Mouse (Mus musculus) heart, embryonic 15.5 days (tissue): Measurements from ENCODE around the gene Hacd2. TPM values are rescaled to one million over a fixed set of nuclear protein-coding genes. Genes with fewer than 3 reads are reported as not detected.

Experiments used
- ATAC-seq: fragments of 200-750 bp; cut with Nextera tagmentation; replicated peaks from 2 replicates; pipeline ENCODE4 v1.8.0; 2017; ENCODE audit warnings: low read depth, moderate TSS enrichment; ENCODE audit not compliant: insufficient number of reproducible peaks, insufficient read depth, low FRiP score
- H3K27ac ChIP-seq: fragments of 300-500 bp; sonication (generic); 2 replicates; pipeline ENCODE4 v1.5.1; 2015; ENCODE audit warnings: mild to moderate bottlenecking, inconsistent platforms
- H3K27me3 ChIP-seq: fragments of 300-500 bp; sonication (generic); 2 replicates; pipeline ENCODE4 v1.6.1; 2015; ENCODE audit warnings: inconsistent platforms
- H3K36me3 ChIP-seq: fragments of 300-500 bp; sonication (generic); 2 replicates; pipeline ENCODE4 v1.6.1; 2015; ENCODE audit warnings: mild to moderate bottlenecking, inconsistent platforms
- H3K4me1 ChIP-seq: fragments of 300-500 bp; sonication (generic); replicated peaks from 2 replicates; pipeline ENCODE4 v1.6.1; 2015; ENCODE audit warnings: inconsistent platforms
- H3K4me2 ChIP-seq: fragments of 300-500 bp; sonication (generic); 2 replicates; pipeline ENCODE4 v1.6.1; 2015; ENCODE audit warnings: inconsistent platforms, mild to moderate bottlenecking, moderate library complexity
- H3K4me3 ChIP-seq: fragments of 300-500 bp; sonication (generic); 2 replicates; pipeline ENCODE4 v1.5.1; 2015; ENCODE audit warnings: mild to moderate bottlenecking, inconsistent platforms
- H3K9ac ChIP-seq: fragments of 300-500 bp; sonication (generic); 2 replicates; pipeline ENCODE4 v1.6.1; 2015; ENCODE audit warnings: mild to moderate bottlenecking, inconsistent platforms
- H3K9me3 ChIP-seq: fragments of 300-500 bp; sonication (generic); replicated peaks from 2 replicates; pipeline ENCODE4 v1.6.1; 2016; ENCODE audit warnings: inconsistent platforms
- WGBS: fragments of 180-500 bp; shearing (Covaris S2); methylation state at CpG from one replicate; pipeline ENCODE4 v1.1.7; 2015; ENCODE audit warnings: mixed read lengths; 5-methylcytosine and 5-hydroxymethylcytosine counted together
- polyA plus RNA-seq: library from polyadenylated mRNA; unstranded; fragments of >200 nt; fragmentation: Nextera tagmentation; extraction: Ambion mirVana; gene quantifications from 2 replicates; pipeline ENCODE4 v1.2.1, GENCODE M21; 2015

Hacd2 gene
- polyA plus RNA-seq, 1 experiment from 2014 or later: 53.7 TPM

- H3K4me3 ChIP-seq: peak overlapping the region; percentile 84
- H3K36me3 ChIP-seq: no peaks in the 10 kb centered on the region
- H3K4me2 ChIP-seq: peak overlapping the region; percentile 96
- no peaks in the 10 kb centered on the region for H3K9me3 ChIP-seq
- peak overlapping the region; percentile 79 for H3K9ac ChIP-seq
- peak overlapping the region; percentile 94 for H3K27ac ChIP-seq
- peaks cover 44% of the 10 kb centered on the region for H3K4me1 ChIP-seq
- ATAC-seq: peak; percentile 63
- H3K27me3 ChIP-seq: peaks cover 60% of the 10 kb centered on the region
- whole genome bisulfite sequencing: 1% methylated on average over 84 of the region's 87 CpGs
Observed at GRCm38 (mm10) chr16:35155391-35156305, 133.4 kb downstream of the Hacd2 start.

GRCm38 (mm10) chr16:35156306-35156695 is 134.1 kb downstream of the Hacd2 start:
- WGBS: 2% methylated on average over 47 of the region's 48 CpGs
- Histone ChIP-seq H3K9me3 (no peaks in the 10 kb centered on the region), H3K9ac (peak overlapping the region; percentile 79), H3K27me3 (peaks cover 58% of the 10 kb centered on the region), H3K36me3 (no peaks in the 10 kb centered on the region), H3K27ac (peak overlapping the region; percentile 94), H3K4me2 (peak overlapping the region; percentile 96), H3K4me1 (peaks cover 50% of the 10 kb centered on the region), H3K4me3 (peak overlapping the region; percentile 84)
- no peak for ATAC-seq

- ATAC-seq: no peak
- Histone ChIP-seq H3K27ac (peak overlapping the region; percentile 94), H3K9me3 (no peaks in the 10 kb centered on the region), H3K9ac (peak overlapping the region; percentile 79), H3K36me3 (no peaks in the 10 kb centered on the region), H3K4me3 (peak overlapping the region; percentile 84), H3K27me3 (peaks cover 52% of the 10 kb centered on the region), H3K4me1 (peaks cover 56% of the 10 kb centered on the region), H3K4me2 (peak overlapping the region; percentile 96)
- 58% methylated on average over 21 of the region's 21 CpGs for WGBS
Observed at GRCm38 (mm10) chr16:35156832-35157231, 134.6 kb downstream of the Hacd2 start.

Other genes with a start within 250 kb of the Hacd2 start
- 9.2 and 9.7 TPM in 2 replicates for gene Adcy5, start 132.4 kb downstream of the Hacd2 start, polyA plus RNA-seq